Mouse (Mus musculus) brain, embryonic 14.5 days (tissue): ENCODE measurements around the gene Cyyr1.

Experiments
- CTCF ChIP-seq: fragments of 200-500 bp; IDR thresholded peaks from 2 replicates; pipeline ENCODE4 v1.5.1; 2012; ENCODE audit warnings: inconsistent platforms, mild to moderate bottlenecking, moderate library complexity, borderline replicate concordance; ENCODE audit not compliant: insufficient read depth, insufficient read length; ENCODE audit errors: extremely low read depth
- POLR2A ChIP-seq: fragments of 200-500 bp; IDR thresholded peaks from 2 replicates; pipeline ENCODE4 v1.6.1; 2012; ENCODE audit warnings: mild to moderate bottlenecking, inconsistent platforms, borderline replicate concordance; ENCODE audit not compliant: poor library complexity, insufficient read depth, insufficient read length, severe bottlenecking; ENCODE audit errors: extremely low read depth

GRCm38 (mm10) chr16:85553838-85554237 lies 641 bp upstream of the Cyyr1 start:
- no peak for TF ChIP-seq POLR2A
- TF ChIP-seq CTCF = no peak
